Mouse (Mus musculus) olfactory bulb, adult 2 months (tissue): ENCODE measurements around the gene Tnp2.

Source experiments
- CTCF ChIP-seq: fragments of 200-500 bp; IDR thresholded peaks from 2 replicates; pipeline ENCODE4 v1.5.1; 2012; ENCODE audit warnings: low read depth, mild to moderate bottlenecking, low read length, moderate library complexity; ENCODE audit not compliant: insufficient read depth
- POLR2A ChIP-seq: fragments of 200-500 bp; IDR thresholded peaks from 2 replicates; pipeline ENCODE4 v1.6.1; 2012; ENCODE audit warnings: mild to moderate bottlenecking, low read depth, low read length, moderate library complexity; ENCODE audit not compliant: insufficient read depth

- TF ChIP-seq CTCF (no peak), POLR2A (no peak)
Observed at GRCm38 (mm10) chr16:10837250-10837649, 48.8 kb upstream of the Tnp2 start.
